Mouse (Mus musculus): ENCODE results near the gene Actr1a. TPM values are rescaled to one million over a fixed set of nuclear protein-coding genes. Genes with fewer than 3 reads are reported as not detected.

Gene Actr1a
- total RNA-seq (2021) = 100 to 1,000 TPM; 122 to 124 TPM

- peak; percentile 98 for DNase-seq
- intact Hi-C loops (cut with DNase I) = loop anchor here (1.0 to 2.0 kb wide), 3 partner anchors 25 to 107 kb away; no protein-coding TSS in a partner anchor
These were observed at the start of gene Actr1a for GRCm38 (mm10) chr19:46395109-46396009. Actr1a (minus strand) TSS chr19:46395748.

- intact Hi-C loops (cut with DNase I) = loop anchor here (1.0 to 5.0 kb wide), 3 partner anchors 44 to 107 kb away; partner anchors contain the start of genes Cuedc2 and Sufu
- peak; percentile 91 to 93 for DNase-seq
These were observed 48.7 kb upstream of the Actr1a start for GRCm38 (mm10) chr19:46444209-46444608.

DNA sequence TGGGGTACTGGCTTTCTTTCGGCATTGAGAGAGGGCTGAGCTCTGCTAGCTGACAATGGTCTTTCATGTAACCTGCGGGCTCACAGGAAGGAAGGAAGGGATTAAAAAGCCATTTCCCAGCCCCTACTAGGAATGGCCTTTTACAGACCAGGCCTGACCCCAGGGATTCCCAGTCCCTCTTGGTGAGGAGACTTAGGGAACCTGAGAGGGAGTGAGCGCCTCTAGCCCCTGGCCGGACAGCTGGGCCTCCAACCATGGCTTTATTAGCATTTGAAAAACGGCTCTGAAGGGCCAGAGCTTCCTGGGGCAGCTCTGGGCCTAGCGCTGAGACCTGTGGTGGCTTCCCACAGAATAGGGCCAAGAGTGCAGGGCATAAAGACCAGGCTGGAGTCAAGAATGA lies 48.0 kb upstream of the Actr1a start:
- intact Hi-C loops (cut with DNase I) = loop anchor here (5.0 kb wide), 1 partner anchor 106 kb away; the partner anchor contains the start of gene Cuedc2

DNA sequence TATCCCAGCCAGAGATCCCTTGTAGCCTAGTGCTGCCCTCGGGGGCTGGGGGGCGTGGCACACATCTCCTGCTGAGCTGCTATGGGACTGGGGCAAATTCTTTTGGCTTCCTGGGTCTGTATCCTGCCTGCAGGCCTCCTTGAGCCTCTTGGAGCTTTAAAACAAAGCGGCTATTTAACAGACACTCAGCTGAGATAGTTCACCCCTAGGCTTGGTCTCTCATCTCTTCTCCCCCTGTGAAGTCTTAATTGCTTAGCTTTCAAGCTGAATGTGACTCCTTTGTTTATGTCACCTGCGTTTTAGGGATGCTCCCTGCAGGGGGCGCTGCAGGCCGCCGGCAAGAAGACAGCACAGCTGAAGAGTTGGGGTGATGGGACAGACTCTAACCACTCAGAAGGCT lies 39.9 kb upstream of the Actr1a start:
- DNase-seq = no peak
- intact Hi-C loops (cut with DNase I) = no loop called here

More for the DNA sequence above, 48.0 kb upstream of the Actr1a start:
- no peak for DNase-seq

DNA sequence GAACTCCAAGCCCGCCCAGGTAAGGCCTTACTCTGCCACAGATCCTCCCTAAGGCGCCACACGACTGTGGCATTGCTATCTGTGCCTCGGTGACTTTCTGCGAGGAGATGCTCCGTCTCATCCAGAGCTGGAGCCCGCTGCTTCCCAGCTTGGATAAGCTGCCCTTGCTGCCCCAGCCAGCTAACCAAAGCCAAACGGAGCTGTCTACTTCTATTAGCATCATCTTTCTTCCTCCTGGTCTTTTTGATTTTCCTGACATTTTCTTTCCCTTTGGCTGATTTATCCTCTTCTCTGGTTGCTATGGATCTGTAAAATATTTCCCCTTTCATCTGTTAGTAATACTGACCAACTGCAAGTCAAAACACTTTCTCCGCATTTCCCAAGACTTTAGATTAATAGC lies 39.0 kb upstream of the Actr1a start:
- intact Hi-C loops (cut with DNase I) = no loop called here
- DNase-seq = no peak

DNA sequence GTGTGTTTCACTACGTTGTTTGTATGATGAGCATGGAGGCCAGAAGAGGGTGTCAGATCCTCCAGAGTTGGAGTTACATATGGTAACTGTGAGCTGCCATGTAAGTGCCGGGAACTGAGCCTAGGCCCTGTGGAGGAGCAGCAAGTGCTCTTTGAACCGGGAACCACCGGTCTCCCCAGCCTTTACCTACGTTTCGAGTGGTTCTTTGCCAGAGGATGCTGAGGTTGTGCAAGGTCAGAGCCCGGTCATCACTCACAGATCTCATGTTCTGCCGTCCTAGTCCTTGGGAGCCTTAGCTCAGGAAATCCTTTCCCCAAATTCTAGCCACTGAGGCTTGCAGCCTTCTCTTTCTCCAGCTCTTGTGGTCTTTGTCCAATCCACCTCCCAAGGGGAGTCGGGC lies 38.6 kb upstream of the Actr1a start:
- intact Hi-C loops (cut with DNase I) = no loop called here

DNA sequence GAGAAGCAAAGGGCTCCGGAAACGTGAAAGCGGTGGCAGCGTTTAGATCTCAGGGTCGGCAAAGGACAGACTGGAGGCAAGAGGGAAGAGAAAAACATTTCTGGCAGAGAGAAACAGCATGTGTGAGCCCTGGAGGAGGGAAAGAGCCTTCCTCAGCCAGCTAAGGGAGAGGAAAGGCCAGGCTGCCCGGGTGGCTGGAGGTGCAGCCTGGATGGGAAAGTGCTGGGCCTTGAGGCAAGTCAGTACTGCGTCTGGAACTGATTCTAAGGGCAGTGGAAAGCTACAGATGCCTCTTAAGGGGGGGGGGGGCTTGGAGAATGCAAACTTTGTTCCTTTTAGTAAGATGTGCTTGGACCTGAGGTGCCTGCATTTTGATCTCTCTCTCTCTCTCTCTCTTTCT lies 38.2 kb upstream of the Actr1a start:
- DNase-seq = no peak
- intact Hi-C loops (cut with DNase I) = no loop called here

More for the DNA sequence above, 38.6 kb upstream of the Actr1a start:
- DNase-seq = no peak

DNA sequence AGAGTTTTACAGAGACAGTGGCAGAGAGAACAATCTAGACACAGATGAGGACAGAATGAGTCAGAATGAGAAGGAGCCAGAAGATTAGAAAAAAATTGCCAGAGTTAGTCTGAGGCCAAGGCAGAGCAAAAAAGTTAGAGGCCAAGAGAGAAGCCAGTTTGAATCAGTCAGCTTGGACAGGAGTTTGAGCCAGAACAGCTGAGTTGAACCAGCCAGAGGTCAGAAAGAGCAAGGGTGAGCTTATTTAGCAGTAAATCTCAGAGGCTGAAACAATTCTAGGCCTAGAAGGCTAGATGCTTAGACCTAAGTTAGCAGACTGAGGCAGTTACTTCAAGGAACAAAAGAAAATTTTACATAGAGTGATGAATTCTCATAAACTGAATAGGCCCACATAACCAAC lies 33.7 kb upstream of the Actr1a start:
- intact Hi-C loops (cut with DNase I) = no loop called here
- DNase-seq = no peak

DNA sequence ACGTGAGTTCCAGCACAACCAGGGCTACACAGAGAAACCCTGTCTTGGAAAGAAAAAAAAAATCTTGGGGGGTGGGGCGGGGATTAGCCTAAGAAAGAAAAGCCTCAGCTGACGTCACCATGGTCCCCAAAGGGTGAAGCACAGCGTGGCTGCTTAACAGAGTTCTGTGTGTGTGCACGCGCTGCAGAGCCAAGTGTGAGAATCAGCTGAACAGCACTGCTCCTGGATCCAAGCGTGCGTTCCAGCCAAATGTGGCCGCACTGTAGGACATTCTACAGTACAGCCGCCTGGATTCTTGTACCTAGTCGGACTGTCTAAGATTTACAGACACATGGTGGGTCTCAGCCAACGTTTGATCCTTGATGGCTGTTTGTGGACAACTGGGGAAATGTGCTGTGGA lies 30.9 kb upstream of the Actr1a start:
- DNase-seq = no peak
- intact Hi-C loops (cut with DNase I) = no loop called here

DNA sequence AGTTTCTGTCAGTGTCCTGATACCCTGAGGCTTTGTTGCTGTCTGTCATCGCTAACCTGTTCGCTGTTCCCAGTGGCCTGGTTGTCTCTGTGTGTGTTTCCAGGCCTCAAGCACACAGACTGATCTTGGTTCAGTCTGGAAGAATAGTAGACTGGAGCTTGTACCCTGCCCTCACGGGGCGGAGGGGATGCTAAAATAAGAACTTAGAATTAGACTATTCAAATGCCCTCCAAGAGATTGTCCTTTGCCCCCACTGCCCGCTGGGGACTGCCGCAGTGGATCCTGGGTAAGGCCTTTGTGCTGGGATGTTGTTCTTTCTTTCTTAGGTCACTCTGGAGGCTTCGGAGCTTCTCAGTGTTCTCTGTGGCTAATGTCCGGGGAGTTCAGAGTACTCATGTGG lies 29.7 kb upstream of the Actr1a start:
- DNase-seq = no peak
- intact Hi-C loops (cut with DNase I) = no loop called here

GRCm38 (mm10) chr19:46422384-46423338 lies 27.1 kb upstream of the Actr1a start:
- DNase-seq = peak; percentile 41
- intact Hi-C loops (cut with DNase I) = no loop called here

DNA sequence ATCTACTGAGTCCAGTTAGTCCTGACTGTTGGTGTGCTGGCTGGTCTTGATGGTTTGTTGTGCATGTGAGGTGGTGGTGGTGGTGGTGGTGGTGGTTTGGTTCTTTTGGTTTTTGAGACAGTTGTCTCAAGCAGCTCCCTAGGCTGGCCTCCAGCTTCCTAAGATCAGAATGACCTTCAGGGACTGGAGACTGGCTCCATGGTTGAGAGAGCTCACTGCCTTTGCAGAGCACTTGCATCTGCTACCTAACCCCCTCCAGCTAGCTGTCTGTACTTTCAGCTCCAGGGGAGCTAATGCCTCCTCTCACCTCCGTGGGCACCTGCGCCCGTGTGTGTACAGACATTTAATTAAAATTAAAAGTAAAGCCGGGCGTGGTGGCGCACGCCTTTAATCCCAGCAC lies 24.9 kb upstream of the Actr1a start:
- intact Hi-C loops (cut with DNase I) = no loop called here
- no peak for DNase-seq

GRCm38 (mm10) chr19:46418051-46418450 lies 22.5 kb upstream of the Actr1a start:
- intact Hi-C loops (cut with DNase I) = no loop called here
- DNase-seq = no peak

DNA sequence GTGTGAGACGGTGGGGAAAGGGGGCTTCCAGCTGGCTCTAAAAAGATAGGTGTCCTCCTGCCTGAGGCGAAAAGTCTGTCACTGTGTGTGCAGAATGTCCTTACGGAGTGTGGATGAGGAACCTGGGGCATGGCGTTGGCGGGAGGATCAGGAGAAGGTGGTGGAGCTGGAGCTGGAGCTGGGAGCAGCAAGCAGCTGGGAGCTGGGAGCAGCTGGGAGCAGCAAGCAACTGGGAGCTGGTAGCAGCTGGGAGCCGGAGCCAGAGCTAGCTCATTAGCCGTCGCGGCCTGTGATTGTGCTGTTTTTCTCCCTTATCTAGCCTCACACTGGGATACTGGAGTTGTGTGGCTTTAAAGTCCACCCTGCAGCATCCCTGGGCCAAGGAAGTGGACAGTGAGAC lies 20.7 kb upstream of the Actr1a start:
- DNase-seq = peak; percentile 40 to 59
- intact Hi-C loops (cut with DNase I) = no loop called here

GRCm38 (mm10) chr19:46414486-46414885 lies 18.9 kb upstream of the Actr1a start:
- intact Hi-C loops (cut with DNase I) = no loop called here
- DNase-seq = no peak

DNA sequence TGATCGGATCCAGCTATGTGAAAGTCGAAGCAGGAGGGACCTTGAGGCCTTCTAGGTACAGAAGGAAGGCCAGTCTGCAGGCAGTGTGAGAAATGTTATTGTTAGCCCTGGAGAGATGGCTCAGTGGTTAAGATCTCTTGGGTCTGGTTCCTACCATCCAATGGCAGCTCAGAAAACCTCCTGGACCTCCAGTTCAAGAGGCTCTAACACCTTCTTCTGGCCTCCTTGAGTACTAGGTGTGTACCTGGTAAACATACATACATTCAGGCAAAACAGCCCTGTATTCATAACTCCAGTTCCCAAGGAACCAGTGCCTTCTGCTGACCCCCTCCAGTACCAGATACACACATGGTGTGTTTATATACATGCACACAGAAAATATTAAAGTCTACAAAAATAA lies 18.4 kb upstream of the Actr1a start:
- intact Hi-C loops (cut with DNase I) = no loop called here
- DNase-seq = no peak

DNA sequence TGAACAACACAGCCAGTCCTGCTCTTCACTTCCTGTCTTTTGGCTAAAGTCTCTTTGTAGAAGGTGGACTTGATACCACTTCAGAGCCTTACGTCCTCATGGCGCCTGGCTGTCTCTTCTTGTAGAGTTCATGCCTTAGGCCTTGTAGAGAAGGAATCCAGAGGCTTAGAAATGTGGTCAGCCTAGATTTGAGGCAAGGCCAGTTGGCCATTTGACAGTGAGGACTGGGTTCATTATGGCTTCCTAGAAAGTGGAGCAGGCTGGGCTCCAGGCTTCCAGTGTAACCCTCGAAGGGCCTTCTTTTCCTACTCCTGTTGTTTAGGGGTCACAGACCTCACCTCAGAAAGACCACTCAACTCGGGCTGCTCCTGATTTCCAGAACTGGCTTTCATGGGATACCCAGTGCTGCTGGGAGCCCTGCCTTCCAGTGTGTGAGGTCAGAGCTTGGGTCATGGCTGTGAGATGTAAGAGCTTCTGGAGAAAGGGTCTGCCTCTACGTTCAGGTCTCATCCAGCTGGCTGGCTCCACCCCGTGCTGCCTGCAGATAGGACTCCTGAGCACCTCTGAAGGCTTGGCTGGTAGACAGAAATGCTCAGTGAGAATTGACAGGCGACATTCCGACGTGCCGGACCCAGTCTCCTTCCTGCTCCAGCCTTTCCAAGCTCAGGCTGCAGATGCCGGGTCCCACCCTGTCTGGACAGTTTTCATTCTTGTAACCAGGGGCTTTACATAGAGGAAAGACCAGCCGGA lies 16.7 kb upstream of the Actr1a start:
- intact Hi-C loops (cut with DNase I) = no loop called here
- peak; percentile 39 to 45 for DNase-seq

DNA sequence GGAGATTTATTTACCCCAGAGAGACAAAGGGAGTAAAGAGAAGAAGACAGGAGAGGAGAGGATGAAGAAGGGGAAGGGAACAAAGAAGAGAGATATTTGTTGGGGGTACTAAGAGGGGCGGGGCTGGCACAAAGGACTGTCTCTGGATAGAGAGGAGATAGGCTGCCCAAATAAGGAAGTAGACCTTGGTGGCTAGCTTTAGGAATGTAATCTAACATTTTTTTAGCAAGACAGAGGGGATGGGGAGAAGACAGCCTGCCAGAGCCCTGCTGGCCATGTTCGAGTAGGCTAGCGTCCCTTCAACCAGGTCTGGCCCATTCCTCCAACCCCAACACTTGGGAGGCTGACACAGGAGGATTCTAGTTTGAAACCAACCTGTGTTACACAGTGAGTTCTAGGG lies 14.0 kb upstream of the Actr1a start:
- intact Hi-C loops (cut with DNase I) = no loop called here
- DNase-seq = no peak

GRCm38 (mm10) chr19:46406592-46407386 lies 11.2 kb upstream of the Actr1a start:
- no peak for DNase-seq
- intact Hi-C loops (cut with DNase I) = no loop called here

DNA sequence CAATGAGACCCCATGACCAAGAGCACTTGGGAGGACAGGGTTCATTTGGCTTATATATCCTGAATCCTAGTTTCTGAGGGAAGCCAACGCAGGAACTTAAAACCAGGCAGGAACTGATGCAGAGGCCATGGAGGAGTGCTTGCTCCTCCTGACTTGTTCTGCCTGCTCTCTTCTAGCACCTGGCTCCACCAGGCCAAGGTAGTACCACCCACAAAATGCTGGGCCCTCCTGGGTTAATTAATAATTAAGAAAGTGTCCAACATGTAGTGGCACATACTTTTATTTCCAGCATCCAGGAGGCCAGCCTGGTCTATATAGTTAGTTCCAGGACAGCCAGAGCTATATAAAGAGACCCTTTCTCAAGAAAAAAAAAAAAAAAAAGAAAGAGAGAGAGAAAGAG lies 8.5 kb upstream of the Actr1a start:
- DNase-seq = no peak
- intact Hi-C loops (cut with DNase I) = no loop called here

Measured in heart, postnatal 10 days (tissue).